Mouse (Mus musculus) cerebellum, postnatal 36 days (tissue): ENCODE results near the gene Txlng.

Source experiments
- DNase-seq, 2 experiments: peaks; one replicate each; pipeline ENCODE4 v3.0.0; 2021 to 2022; ENCODE audit warnings: mixed read lengths in 2 of 2

Txlng gene

GRCm38 (mm10) chrX:162759251-162760114, 69.8 kb downstream of the Txlng start:
- DNase-seq = peak in 1 of 2 experiments; percentile 8

GRCm38 (mm10) chrX:162756058-162756457, 73.2 kb downstream of the Txlng start:
- DNase-seq = no peak

- DNase-seq = no peak
These were observed 74.9 kb downstream of the Txlng start for GRCm38 (mm10) chrX:162754314-162754713.

GRCm38 (mm10) chrX:162752418-162752817, 76.8 kb downstream of the Txlng start:
- DNase-seq = no peak

- DNase-seq = no peak
These were observed 80.4 kb downstream of the Txlng start for GRCm38 (mm10) chrX:162748696-162749420.

- DNase-seq = peak; percentile 8 to 17
These were observed 93.1 kb downstream of the Txlng start for GRCm38 (mm10) chrX:162736140-162736659.

GRCm38 (mm10) chrX:162734997-162735929, 94.0 kb downstream of the Txlng start:
- DNase-seq = peak; percentile 73 to 76

- no peak for DNase-seq
These were observed 99.2 kb downstream of the Txlng start for GRCm38 (mm10) chrX:162730031-162730430.
